Mouse (Mus musculus) MEL (cell line): ENCODE results near the gene Ctu2. TPM values are rescaled to one million over a fixed set of nuclear protein-coding genes. Genes with fewer than 3 reads are reported as not detected.

Experiments used
- DNase-seq: peaks from one replicate; pipeline ENCODE4 v3.0.0; 2011; ENCODE audit warnings: low read depth, low spot score
- H3K27ac ChIP-seq: 2 replicates; pipeline ENCODE4 v1.5.1; 2012; ENCODE audit warnings: low read depth, mild to moderate bottlenecking, control low read depth, low read length, moderate library complexity; ENCODE audit not compliant: control insufficient read depth
- H3K27me3 ChIP-seq, 2 experiments: fragments of 150-350 bp in 1 of 2; sonication (generic) in 1 of 2; 2 replicates each; pipeline ENCODE4 v1.6.1; 2012; ENCODE audit warnings: low read length in 2 of 2, mild to moderate bottlenecking in 2 of 2, improper control_type of control experiment in 1 of 2, moderate library complexity in 1 of 2; ENCODE audit not compliant: insufficient read depth in 2 of 2, control insufficient read depth in 1 of 2
- H3K36me3 ChIP-seq, 2 experiments: 2 replicates each; pipeline ENCODE4 v1.6.1; 2012 to 2014; ENCODE audit warnings: low read length in 2 of 2, improper control_type of control experiment in 1 of 2, inconsistent platforms in 1 of 2, mild to moderate bottlenecking in 1 of 2; ENCODE audit not compliant: insufficient read depth in 2 of 2, control insufficient read depth in 1 of 2
- H3K4me1 ChIP-seq, 2 experiments: fragments of 150-350 bp in 1 of 2; sonication (generic) in 1 of 2; 2 replicates each; pipeline ENCODE4 v1.6.1; 2012; ENCODE audit warnings: low read length in 2 of 2, improper control_type of control experiment in 1 of 2, mild to moderate bottlenecking in 1 of 2; ENCODE audit not compliant: insufficient read depth in 2 of 2, control insufficient read depth in 1 of 2
- H3K4me3 ChIP-seq, 2 experiments: fragments of 150-350 bp in 1 of 2; sonication (generic) in 1 of 2; 2 replicates each; pipeline ENCODE4 v1.5.1; 2012; ENCODE audit warnings: low read depth in 2 of 2, low read length in 2 of 2, mild to moderate bottlenecking in 2 of 2, moderate library complexity in 2 of 2, control low read depth in 1 of 2, improper control_type of control experiment in 1 of 2; ENCODE audit not compliant: control insufficient read depth in 1 of 2, insufficient read depth in 1 of 2
- H3K79me2 ChIP-seq: 2 replicates; pipeline ENCODE4 v1.6.1; 2012; ENCODE audit warnings: mild to moderate bottlenecking, low read length, moderate library complexity; ENCODE audit not compliant: control insufficient read depth, poor library complexity, insufficient read depth
- H3K9ac ChIP-seq: 2 replicates; pipeline ENCODE4 v1.6.1; 2012; ENCODE audit warnings: low read depth, mild to moderate bottlenecking, control low read depth, low read length, moderate library complexity; ENCODE audit not compliant: control insufficient read depth, poor library complexity, severe bottlenecking
- H3K9me3 ChIP-seq: fragments of 150-350 bp; sonication (generic); replicated peaks from 2 replicates; pipeline ENCODE4 v1.6.1; 2012; ENCODE audit warnings: mild to moderate bottlenecking, low read length, improper control_type of control experiment, moderate library complexity; ENCODE audit not compliant: insufficient read depth
- BHLHE40 ChIP-seq: IDR thresholded peaks from 2 replicates; pipeline ENCODE4 v1.6.1; 2012; ENCODE audit warnings: low read depth, mild to moderate bottlenecking, inconsistent platforms, low read length, improper control_type of control experiment, borderline replicate concordance
- CHD1 ChIP-seq: IDR thresholded peaks from 2 replicates; pipeline ENCODE4 v1.6.1; 2012; ENCODE audit warnings: low read depth, mild to moderate bottlenecking, inconsistent platforms, low read length, improper control_type of control experiment
- CTCF ChIP-seq, 3 experiments: IDR thresholded peaks in 2 of 3; conservative IDR thresholded peaks in 1 of 3; 2 replicates each; pipeline ENCODE4 v1.5.1; 2011 to 2012; ENCODE audit warnings: low read length in 3 of 3, low read depth in 2 of 3, mild to moderate bottlenecking in 2 of 3, improper control_type of control experiment in 1 of 3, inconsistent platforms in 1 of 3, mixed read lengths in 1 of 3, moderate library complexity in 1 of 3; ENCODE audit not compliant: control insufficient read depth in 1 of 3, insufficient read depth in 1 of 3, poor library complexity in 1 of 3, severe bottlenecking in 1 of 3
- GABPA ChIP-seq: IDR thresholded peaks from 2 replicates; pipeline ENCODE4 v1.6.1; 2012; ENCODE audit warnings: low read depth, mild to moderate bottlenecking, inconsistent platforms, low read length, improper control_type of control experiment, moderate library complexity
- GATA1 ChIP-seq: IDR thresholded peaks from 2 replicates; pipeline ENCODE4 v1.6.1; 2011; ENCODE audit warnings: low read depth, low read length, improper control_type of control experiment
- JUND ChIP-seq: IDR thresholded peaks from 2 replicates; pipeline ENCODE4 v1.6.1; 2011; ENCODE audit warnings: low read depth, mild to moderate bottlenecking, improper control_type of control experiment, low read length
- MAX ChIP-seq: IDR thresholded peaks from 2 replicates; pipeline ENCODE4 v1.6.1; 2011; ENCODE audit warnings: low read length, improper control_type of control experiment
- MAZ ChIP-seq: IDR thresholded peaks from 2 replicates; pipeline ENCODE4 v1.6.1; 2012; ENCODE audit warnings: low read depth, mild to moderate bottlenecking, inconsistent platforms, low read length, improper control_type of control experiment
- MXI1 ChIP-seq: IDR thresholded peaks from 2 replicates; pipeline ENCODE4 v1.6.1; 2011; ENCODE audit warnings: mild to moderate bottlenecking, low read depth, low read length, improper control_type of control experiment
- NELFE ChIP-seq: IDR thresholded peaks from 2 replicates; pipeline ENCODE4 v1.6.1; 2011; ENCODE audit warnings: low read depth, low read length, improper control_type of control experiment
- NRF1 ChIP-seq: IDR thresholded peaks from 2 replicates; pipeline ENCODE4 v1.6.1; 2014; ENCODE audit warnings: low read depth, mild to moderate bottlenecking, inconsistent platforms, low read length, improper control_type of control experiment, moderate library complexity; ENCODE audit not compliant: poor library complexity, insufficient read depth, severe bottlenecking
- POLR2A ChIP-seq, 2 experiments: IDR thresholded peaks; 2 replicates each; pipeline ENCODE4 v1.6.1; 2011 to 2012; ENCODE audit warnings: low read length in 2 of 2, mild to moderate bottlenecking in 2 of 2, control low read depth in 1 of 2, improper control_type of control experiment in 1 of 2, low read depth in 1 of 2, moderate library complexity in 1 of 2; ENCODE audit not compliant: control insufficient read depth in 1 of 2, insufficient read depth in 1 of 2, poor library complexity in 1 of 2
- RCOR1 ChIP-seq: IDR thresholded peaks from 2 replicates; pipeline ENCODE4 v1.6.1; 2012; ENCODE audit warnings: low read depth, mild to moderate bottlenecking, inconsistent platforms, low read length, improper control_type of control experiment
- SMC3 ChIP-seq: IDR thresholded peaks from 2 replicates; pipeline ENCODE4 v1.6.1; 2011; ENCODE audit warnings: low read depth, low read length, improper control_type of control experiment
- TBP ChIP-seq: IDR thresholded peaks from 2 replicates; pipeline ENCODE4 v1.8.0; 2011; ENCODE audit warnings: low read depth, low read length, improper control_type of control experiment
- USF1 ChIP-seq: IDR thresholded peaks from 2 replicates; pipeline ENCODE4 v1.6.1; 2014; ENCODE audit warnings: low read depth, mild to moderate bottlenecking, inconsistent platforms, low read length, improper control_type of control experiment, moderate library complexity
- polyA plus RNA-seq, 2 experiments: library from polyadenylated mRNA; stranded (reverse) in 1 of 2; unstranded in 1 of 2; fragments of >175 nt in 1 of 2; fragments of >200 nt in 1 of 2; gene quantifications; 2 replicates each; pipeline versions ENCODE4 v1.2.1 to v1.2.4; 2012; ENCODE audit warnings: low replicate concordance in 2 of 2, low read depth in 1 of 2; ENCODE audit not compliant: insufficient read length in 2 of 2, insufficient read depth in 1 of 2, missing spikeins in 1 of 2
- total RNA-seq: library from RNA; depleted of rRNA; stranded (reverse); fragments of 300-350 nt; gene quantifications from 2 replicates; pipeline ENCODE4 v1.2.3, GENCODE M21; 2012

The Ctu2 gene
- total and polyA plus RNA-seq, 3 experiments: 44.0 to 57.4 TPM; not detected in 1

DNA sequence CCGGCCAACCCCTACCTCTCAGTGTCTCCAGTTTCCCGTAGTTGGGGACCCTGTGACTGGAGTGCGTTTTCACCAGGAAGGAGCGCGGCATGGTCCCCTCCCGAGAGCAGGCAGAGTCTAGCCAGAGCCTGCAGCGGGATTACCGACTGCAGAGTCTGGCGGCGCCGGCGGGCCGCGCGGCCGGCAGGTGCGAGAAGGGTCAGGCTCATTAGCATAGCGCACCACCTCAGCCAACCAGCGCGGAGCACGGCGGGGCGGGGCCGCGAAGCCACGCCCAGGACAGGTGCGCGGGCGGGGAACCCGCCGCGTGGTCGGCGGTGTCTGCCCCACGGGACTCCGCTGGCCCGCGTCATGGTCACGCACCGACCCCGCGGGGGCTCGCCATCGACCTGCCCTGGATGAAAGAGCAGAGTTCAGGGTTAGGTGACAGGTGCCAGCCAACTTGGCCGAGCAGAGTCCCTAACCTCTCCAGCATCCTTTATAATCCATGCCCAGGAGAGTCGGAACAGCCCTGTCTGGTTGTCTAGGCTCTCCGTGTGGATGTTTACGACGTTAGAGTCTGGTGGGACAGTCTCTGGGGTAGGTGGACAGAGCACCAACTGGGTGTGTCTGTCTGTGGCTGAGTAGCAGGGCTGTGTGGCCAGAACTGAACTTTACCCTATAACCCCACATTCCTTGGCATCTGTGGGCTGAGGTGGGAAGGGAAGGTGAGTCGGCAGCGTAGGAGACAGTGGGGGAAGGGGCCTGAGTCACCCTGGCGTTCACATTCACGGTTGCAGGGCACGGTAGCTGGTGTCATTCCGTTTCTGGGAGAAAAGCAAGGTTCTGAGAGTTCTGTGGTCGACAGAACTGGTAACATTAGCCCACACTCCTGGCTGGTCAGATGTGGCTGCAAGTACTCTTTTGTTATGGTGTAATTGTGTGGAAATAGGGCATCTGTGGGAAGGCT, 15.1 kb upstream of the Ctu2 start, which contains the start of gene Snai3:
Gene Snai3 (minus strand): TSS at position 210 of the 949 bp plus-strand sequence.
- Histone ChIP-seq H3K9ac (peak within 1 kb of the TSS; percentile 20; the same call in 1 of the 2 replicates), H3K4me1 (peaks cover 2 to 34% of the 10 kb centered on the region in 2 experiments; a peak in 3 of 4 replicates)
- no peak for DNase-seq

DNA sequence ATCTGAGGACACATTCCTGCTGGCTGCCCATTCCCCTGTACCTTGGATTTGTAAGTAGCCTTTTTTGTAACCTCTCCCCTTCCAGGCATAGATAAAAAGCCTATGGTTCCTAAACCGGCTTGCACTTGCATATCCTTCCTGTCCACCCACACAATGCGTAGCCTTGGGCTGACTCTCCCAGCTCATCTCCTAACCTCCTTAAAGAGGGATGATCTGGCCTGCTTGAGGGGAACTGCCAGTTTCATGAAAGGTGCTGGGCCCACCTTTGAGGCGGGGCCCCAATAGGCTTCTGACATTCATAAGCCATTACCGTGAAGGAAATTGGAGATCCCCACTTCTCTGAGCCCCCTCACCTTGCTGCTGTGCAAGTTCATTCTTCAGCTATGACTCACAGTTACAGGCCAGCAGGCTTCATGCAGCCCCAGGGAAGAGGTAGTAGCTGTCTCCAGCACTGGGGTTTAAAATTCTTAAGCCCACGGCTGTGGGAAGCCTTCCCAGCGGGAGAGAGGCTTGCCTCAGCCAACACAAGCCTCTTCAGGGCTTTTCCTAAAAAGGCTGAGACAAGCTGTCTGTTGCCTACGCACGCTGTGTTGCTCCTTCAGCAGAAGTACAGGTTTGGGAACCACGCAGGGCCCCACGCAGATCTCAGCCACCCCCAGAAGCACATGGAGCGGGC, 14.3 kb upstream of the Ctu2 start:
- DNase-seq: peak; percentile 23
- Histone ChIP-seq H3K27me3 (no peaks in the 10 kb centered on the region; a peak in 1 of 4 replicates), H3K9ac (no peak overlapping the region), H3K4me1 (peaks cover 2 to 32% of the 10 kb centered on the region in 2 experiments; a peak in 3 of 4 replicates), H3K79me2 (no peaks in the 10 kb centered on the region), H3K27ac (no peak overlapping the region), H3K4me3 (no peak overlapping the region), H3K36me3 (peaks cover 0 to 8% of the 10 kb centered on the region in 2 experiments; a peak in 2 of 4 replicates), H3K9me3 (no peaks in the 10 kb centered on the region)
- TF ChIP-seq MAX (no peak), GATA1 (no peak), CHD1 (no peak), BHLHE40 (no peak), NELFE (no peak), CTCF (IDR thresholded peaks at IDR 0.05 in 2 of 3, conservative IDR thresholded peaks at IDR 0.05 in 1 of 3; ENCODE audit: control insufficient read depth in 1 of 3, insufficient read depth in 1 of 3, low read depth in 2 of 3, low read length in 3 of 3, poor library complexity in 1 of 3, severe bottlenecking in 1 of 3) (no peak), SMC3 (no peak), RCOR1 (no peak), NRF1 (no peak), GABPA (no peak), JUND (no peak), USF1 (no peak), TBP (no peak), POLR2A (IDR thresholded peaks at IDR 0.05; ENCODE audit: control insufficient read depth in 1 of 2, insufficient read depth in 1 of 2, low read depth in 1 of 2, low read length in 2 of 2, poor library complexity in 1 of 2) (no peak), MAZ (no peak)

More for the DNA sequence above, 15.1 kb upstream of the Ctu2 start, which contains the start of gene Snai3:
- Histone ChIP-seq H3K9me3 (no peaks in the 10 kb centered on the region), H3K27me3 (no peaks in the 10 kb centered on the region; a peak in 1 of 4 replicates), H3K79me2 (no peaks in the 10 kb centered on the region), H3K4me3 (peak within 1 kb of the TSS; percentile 13 to 48; a peak in 3 of 4 replicates), H3K27ac (no peak within 1 kb of the TSS), H3K36me3 (peaks cover 0 to 8% of the 10 kb centered on the region in 2 experiments; a peak in 2 of 4 replicates)
- no peak; the same call in 1 of the 2 replicates for TF ChIP-seq MXI1
